Mouse (Mus musculus): ENCODE measurements around the gene Zranb3. TPM values are rescaled to one million over a fixed set of nuclear protein-coding genes. Genes with fewer than 3 reads are reported as not detected.

Zranb3 gene
- polyA plus RNA-seq, 1 experiment: 0.97 TPM

DNA sequence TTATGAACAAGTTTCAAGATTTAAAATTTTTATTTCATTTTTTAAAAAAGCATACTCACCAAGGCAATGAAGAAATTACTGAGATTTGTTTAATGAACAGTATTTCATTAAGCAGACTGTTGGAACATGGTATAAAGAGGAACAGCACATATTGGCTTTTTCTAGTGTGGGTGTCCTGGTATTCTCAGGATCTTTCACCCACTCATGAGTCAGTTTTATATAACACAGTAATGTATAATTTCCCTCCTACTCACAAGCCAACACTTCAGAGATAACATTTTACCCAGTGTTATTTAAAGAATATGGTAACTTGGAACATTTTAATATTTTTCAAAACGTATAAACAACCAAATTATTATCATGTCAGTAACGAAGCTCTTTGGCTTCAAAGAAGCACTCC is 25.1 kb downstream of the Zranb3 start:
- no peak overlapping the region for H3K27ac ChIP-seq (ENCODE audit: insufficient read depth, low read length)
- H3K27me3 ChIP-seq (ENCODE audit: control insufficient read depth, insufficient read depth, low read length): no peaks in the 10 kb centered on the region
- TF ChIP-seq CTCF (IDR thresholded peaks at IDR 0.05; ENCODE audit: extremely low read depth, insufficient read depth, insufficient read length, insufficient replicate concordance) (no peak), POLR2A (IDR thresholded peaks at IDR 0.05; ENCODE audit: low read depth, low read length) (no peak)
- 94% methylated on average over 2 of the region's 2 CpGs for WGBS
- DNase-seq (ENCODE audit: low read depth in 1 of 2, low spot score in 2 of 2): no peak
- H3K36me3 ChIP-seq (ENCODE audit: control insufficient read depth, insufficient read depth, low read length): no peaks in the 10 kb centered on the region
- H3K4me3 ChIP-seq (ENCODE audit: extremely low read depth, insufficient read depth, insufficient read length): no peak overlapping the region
- H3K4me1 ChIP-seq (ENCODE audit: control insufficient read depth, insufficient read depth, insufficient read length): no peaks in the 10 kb centered on the region; the same call in 1 of the 2 replicates

DNA sequence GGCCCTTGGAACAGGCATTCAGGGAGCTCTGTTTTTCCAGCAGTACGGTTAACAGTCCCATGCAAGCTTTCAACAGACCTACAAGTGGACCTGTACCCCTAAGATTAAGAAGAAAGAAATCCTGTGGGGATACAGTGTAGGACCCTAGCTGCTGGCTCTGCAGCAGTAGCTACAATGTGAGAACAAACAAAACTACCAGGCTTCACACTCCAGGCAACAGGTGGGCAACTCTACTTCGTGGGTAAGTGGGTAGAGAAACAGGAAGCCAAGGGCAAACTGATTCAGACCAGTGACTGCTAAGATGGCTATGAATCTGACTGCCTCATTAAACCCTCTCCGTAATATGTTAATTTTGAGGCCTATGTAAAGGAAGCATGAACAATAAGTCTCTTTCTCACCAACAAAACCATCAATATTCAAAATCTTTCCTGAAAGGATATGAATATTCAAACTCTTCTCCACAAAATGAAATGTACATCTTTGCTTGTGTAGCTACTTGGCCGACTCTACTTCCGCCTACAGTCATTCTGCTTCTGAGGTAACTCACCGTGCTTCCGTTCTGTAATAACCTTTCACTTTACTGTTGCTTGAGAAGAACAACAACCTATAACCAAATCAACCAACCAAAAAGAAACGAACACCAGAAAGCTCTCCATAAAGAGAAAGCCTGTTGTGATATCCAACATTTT is 25.9 kb downstream of the Zranb3 start:
- DNase-seq (ENCODE audit: low read depth in 1 of 2, low spot score in 2 of 2): peak in 1 of 2 experiments; percentile 40
- H3K4me1 ChIP-seq (ENCODE audit: control insufficient read depth, insufficient read depth, insufficient read length): no peaks in the 10 kb centered on the region; the same call in 1 of the 2 replicates
- 60% methylated on average over 8 of the region's 8 CpGs for WGBS

DNA sequence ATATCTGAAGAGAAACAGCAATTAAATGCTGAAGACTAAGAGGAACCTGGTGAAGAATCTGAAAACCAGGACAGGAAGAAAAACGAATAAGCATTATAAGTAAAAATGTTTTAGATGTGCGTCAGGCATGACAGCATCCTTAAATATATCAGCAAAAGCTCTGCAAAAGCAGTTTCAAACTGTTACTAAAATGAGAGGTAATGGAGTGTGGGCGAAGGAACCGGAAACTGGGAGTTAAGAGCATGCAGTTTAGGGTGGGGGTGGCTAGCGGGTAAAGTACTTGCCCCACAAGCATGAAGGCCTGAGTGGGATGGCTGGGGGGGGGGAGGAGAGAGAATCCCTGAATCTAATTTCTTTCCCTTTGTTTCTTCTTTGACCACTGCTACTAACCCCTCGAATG is 29.8 kb downstream of the Zranb3 start:
- TF ChIP-seq POLR2A (IDR thresholded peaks at IDR 0.05; ENCODE audit: low read depth, low read length) (no peak), CTCF (IDR thresholded peaks at IDR 0.05; ENCODE audit: extremely low read depth, insufficient read depth, insufficient read length, insufficient replicate concordance) (no peak)
- no peak overlapping the region for H3K4me3 ChIP-seq (ENCODE audit: extremely low read depth, insufficient read depth, insufficient read length)
- no peak for DNase-seq (ENCODE audit: low read depth in 1 of 2, low spot score in 2 of 2)
- H3K36me3 ChIP-seq (ENCODE audit: control insufficient read depth, insufficient read depth, low read length): no peaks in the 10 kb centered on the region
- no peaks in the 10 kb centered on the region for H3K27me3 ChIP-seq (ENCODE audit: control insufficient read depth, insufficient read depth, low read length)
- 86% methylated on average over 6 of the region's 6 CpGs for WGBS
- H3K27ac ChIP-seq (ENCODE audit: insufficient read depth, low read length): no peak overlapping the region
- no peaks in the 10 kb centered on the region for H3K4me1 ChIP-seq (ENCODE audit: control insufficient read depth, insufficient read depth, insufficient read length)

More for the DNA sequence above, 25.9 kb downstream of the Zranb3 start:
- TF ChIP-seq POLR2A (IDR thresholded peaks at IDR 0.05; ENCODE audit: low read depth, low read length): no peak
- no peak for TF ChIP-seq CTCF (IDR thresholded peaks at IDR 0.05; ENCODE audit: extremely low read depth, insufficient read depth, insufficient read length, insufficient replicate concordance)
- no peak overlapping the region for H3K4me3 ChIP-seq (ENCODE audit: extremely low read depth, insufficient read depth, insufficient read length)
- peak overlapping the region; percentile 50 for H3K27ac ChIP-seq (ENCODE audit: insufficient read depth, low read length)
- H3K27me3 ChIP-seq (ENCODE audit: control insufficient read depth, insufficient read depth, low read length): no peaks in the 10 kb centered on the region
- no peaks in the 10 kb centered on the region for H3K36me3 ChIP-seq (ENCODE audit: control insufficient read depth, insufficient read depth, low read length)

DNA sequence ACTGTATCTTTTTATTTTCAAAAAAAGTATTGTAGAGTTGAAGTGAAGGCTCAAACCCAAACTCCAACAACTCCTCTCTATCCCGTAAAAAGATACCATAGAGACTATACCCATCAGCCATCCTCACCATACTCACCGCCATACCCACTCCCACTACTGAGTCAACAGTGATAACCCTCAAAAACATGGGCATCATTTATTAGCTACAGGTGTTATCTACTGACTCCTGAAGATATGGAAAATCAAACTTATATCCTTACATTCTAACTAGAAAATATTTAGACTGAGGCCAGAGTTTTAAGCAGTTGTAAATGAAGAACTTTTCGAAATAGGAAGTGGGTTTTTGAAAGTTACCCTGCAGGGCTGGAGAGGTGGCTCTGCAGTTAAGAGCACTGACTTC is 32.8 kb downstream of the Zranb3 start:
- TF ChIP-seq CTCF (IDR thresholded peaks at IDR 0.05; ENCODE audit: extremely low read depth, insufficient read depth, insufficient read length, insufficient replicate concordance) (no peak), POLR2A (IDR thresholded peaks at IDR 0.05; ENCODE audit: low read depth, low read length) (no peak)
- Histone ChIP-seq H3K4me3 (ENCODE audit: extremely low read depth, insufficient read depth, insufficient read length) (no peak overlapping the region), H3K4me1 (ENCODE audit: control insufficient read depth, insufficient read depth, insufficient read length) (no peaks in the 10 kb centered on the region), H3K27ac (ENCODE audit: insufficient read depth, low read length) (no peak overlapping the region), H3K36me3 (ENCODE audit: control insufficient read depth, insufficient read depth, low read length) (no peaks in the 10 kb centered on the region), H3K27me3 (ENCODE audit: control insufficient read depth, insufficient read depth, low read length) (no peaks in the 10 kb centered on the region)
- 85% methylated on average over 3 of the region's 3 CpGs for WGBS
- DNase-seq (ENCODE audit: low read depth in 1 of 2, low spot score in 2 of 2): no peak

DNA sequence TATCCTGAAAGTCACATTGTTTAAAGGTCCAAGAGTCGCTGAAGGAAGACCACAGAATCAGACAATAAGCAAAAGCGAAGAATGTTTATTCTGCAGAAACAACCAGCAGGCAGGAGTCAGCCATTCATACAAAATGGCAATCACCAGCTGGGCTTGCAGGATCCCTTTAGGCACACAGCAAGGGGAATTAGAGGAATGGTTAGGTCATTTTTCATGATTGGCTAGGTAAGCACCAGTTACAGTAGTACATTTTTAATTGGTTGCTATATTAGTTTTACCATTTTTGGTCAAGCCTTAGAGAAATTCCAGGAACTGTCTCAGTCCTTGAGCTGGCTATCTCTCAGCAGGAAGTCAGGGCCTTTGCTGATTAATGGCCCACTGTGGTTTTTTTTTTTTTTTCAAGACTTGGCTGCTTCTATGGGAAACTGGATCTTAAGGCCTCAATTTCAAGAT is 33.9 kb downstream of the Zranb3 start:
- WGBS: 75% methylated on average over 2 of the region's 2 CpGs
- TF ChIP-seq POLR2A (IDR thresholded peaks at IDR 0.05; ENCODE audit: low read depth, low read length): no peak
- TF ChIP-seq CTCF (IDR thresholded peaks at IDR 0.05; ENCODE audit: extremely low read depth, insufficient read depth, insufficient read length, insufficient replicate concordance): no peak
- H3K4me3 ChIP-seq (ENCODE audit: extremely low read depth, insufficient read depth, insufficient read length): no peak overlapping the region
- no peaks in the 10 kb centered on the region for H3K27me3 ChIP-seq (ENCODE audit: control insufficient read depth, insufficient read depth, low read length)
- DNase-seq (ENCODE audit: low read depth in 1 of 2, low spot score in 2 of 2): no peak
- H3K4me1 ChIP-seq (ENCODE audit: control insufficient read depth, insufficient read depth, insufficient read length): no peaks in the 10 kb centered on the region
- no peaks in the 10 kb centered on the region for H3K36me3 ChIP-seq (ENCODE audit: control insufficient read depth, insufficient read depth, low read length)
- no peak overlapping the region for H3K27ac ChIP-seq (ENCODE audit: insufficient read depth, low read length)

DNA sequence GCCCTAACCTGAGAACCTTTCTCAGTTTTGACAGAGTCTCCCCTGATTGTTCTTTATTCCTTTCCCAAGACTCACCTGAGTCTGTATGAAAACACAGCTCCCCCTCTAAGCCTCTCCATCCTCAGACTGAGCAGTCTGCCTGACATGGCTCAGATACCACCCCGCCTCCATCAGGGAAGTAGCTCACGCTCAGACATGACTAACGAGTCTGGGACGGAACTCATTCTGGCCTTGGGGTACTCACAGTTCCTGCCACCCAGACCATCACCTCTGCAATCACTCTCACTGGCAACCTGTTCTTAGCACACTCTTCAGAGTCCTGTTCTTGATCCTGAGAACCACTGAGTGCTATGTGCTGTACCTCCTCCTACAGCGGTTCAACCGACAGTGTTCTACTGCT is 38.1 kb downstream of the Zranb3 start:
- TF ChIP-seq POLR2A (IDR thresholded peaks at IDR 0.05; ENCODE audit: low read depth, low read length) (no peak), CTCF (IDR thresholded peaks at IDR 0.05; ENCODE audit: extremely low read depth, insufficient read depth, insufficient read length, insufficient replicate concordance) (no peak)
- no peak overlapping the region for H3K4me3 ChIP-seq (ENCODE audit: extremely low read depth, insufficient read depth, insufficient read length)
- WGBS: 90% methylated on average over 6 of the region's 6 CpGs
- no peaks in the 10 kb centered on the region for H3K4me1 ChIP-seq (ENCODE audit: control insufficient read depth, insufficient read depth, insufficient read length)
- no peak overlapping the region for H3K27ac ChIP-seq (ENCODE audit: insufficient read depth, low read length)
- no peaks in the 10 kb centered on the region for H3K36me3 ChIP-seq (ENCODE audit: control insufficient read depth, insufficient read depth, low read length)
- no peak for DNase-seq (ENCODE audit: low read depth in 1 of 2, low spot score in 2 of 2)
- H3K27me3 ChIP-seq (ENCODE audit: control insufficient read depth, insufficient read depth, low read length): no peaks in the 10 kb centered on the region

DNA sequence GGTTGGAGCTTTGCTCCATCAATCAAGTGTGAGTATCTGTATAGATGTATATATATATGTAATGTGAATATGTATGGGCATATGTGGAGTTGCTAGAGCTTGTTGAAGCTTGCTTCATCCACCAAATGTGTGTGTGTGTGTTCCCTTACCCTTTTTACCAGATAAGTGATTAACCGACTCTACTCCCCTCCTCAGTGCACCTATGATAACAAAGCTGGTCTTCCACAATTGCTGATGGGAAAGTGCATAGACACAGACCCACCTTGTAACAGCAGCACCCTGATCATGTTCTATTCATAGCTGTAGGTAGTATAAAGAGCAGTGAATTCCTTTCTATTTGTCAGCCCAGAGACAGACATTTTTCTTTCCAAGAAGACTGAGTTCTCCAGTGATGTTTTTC is 40.7 kb downstream of the Zranb3 start:
- H3K36me3 ChIP-seq (ENCODE audit: control insufficient read depth, insufficient read depth, low read length): no peaks in the 10 kb centered on the region
- no peak for DNase-seq (ENCODE audit: low read depth in 1 of 2, low spot score in 2 of 2)
- H3K27ac ChIP-seq (ENCODE audit: insufficient read depth, low read length): no peak overlapping the region
- TF ChIP-seq POLR2A (IDR thresholded peaks at IDR 0.05; ENCODE audit: low read depth, low read length): no peak
- no peak for TF ChIP-seq CTCF (IDR thresholded peaks at IDR 0.05; ENCODE audit: extremely low read depth, insufficient read depth, insufficient read length, insufficient replicate concordance)
- no peaks in the 10 kb centered on the region for H3K27me3 ChIP-seq (ENCODE audit: control insufficient read depth, insufficient read depth, low read length)
- no peak overlapping the region for H3K4me3 ChIP-seq (ENCODE audit: extremely low read depth, insufficient read depth, insufficient read length)
- no peaks in the 10 kb centered on the region for H3K4me1 ChIP-seq (ENCODE audit: control insufficient read depth, insufficient read depth, insufficient read length)
- 93% methylated on average over 1 of the region's 1 CpGs for WGBS
